Mouse (Mus musculus) C2C12 (cell line): ENCODE results near the gene Fitm1. TPM values are rescaled to one million over a fixed set of nuclear protein-coding genes. Genes with fewer than 3 reads are reported as not detected.

Experiments
- H3K27me3 ChIP-seq: one replicate; pipeline ENCODE4 v1.6.1; 2011; ENCODE audit not compliant: control insufficient read depth, insufficient read depth, insufficient read length
- H3K36me3 ChIP-seq: one replicate; pipeline ENCODE4 v1.6.1; 2011; ENCODE audit not compliant: control insufficient read depth, insufficient read depth
- H3K4me3 ChIP-seq: one replicate; pipeline ENCODE4 v1.5.1; 2011; ENCODE audit warnings: mild to moderate bottlenecking, control low read depth; ENCODE audit not compliant: poor library complexity, insufficient read depth, severe bottlenecking
- H3K79me2 ChIP-seq: one replicate; pipeline ENCODE4 v1.6.1; 2011; ENCODE audit not compliant: control insufficient read depth, insufficient read depth
- H3K79me3 ChIP-seq: one replicate; pipeline ENCODE4 v1.6.1; 2011; ENCODE audit warnings: low read depth, control low read depth
- H3ac ChIP-seq: one replicate; pipeline ENCODE3; 2011; ENCODE audit warnings: low read depth; ENCODE audit not compliant: control insufficient read depth, insufficient read length
- CEBPB ChIP-seq: IDR thresholded peaks from one replicate; pipeline ENCODE4 v1.6.1; 2011; ENCODE audit warnings: low read depth, mild to moderate bottlenecking, control low read depth, moderate library complexity
- CTCF ChIP-seq: IDR thresholded peaks from one replicate; pipeline ENCODE4 v1.5.1; 2011; ENCODE audit not compliant: control insufficient read depth, insufficient read depth, insufficient read length
- FOSL1 ChIP-seq: IDR thresholded peaks from one replicate; pipeline ENCODE4 v1.8.0; 2011; ENCODE audit warnings: mild to moderate bottlenecking, low read length; ENCODE audit not compliant: poor library complexity, insufficient read depth, severe bottlenecking
- MAX ChIP-seq: IDR thresholded peaks from one replicate; pipeline ENCODE4 v1.6.1; 2011; ENCODE audit warnings: mild to moderate bottlenecking, control low read depth
- MYOD1 ChIP-seq: IDR thresholded peaks from one replicate; pipeline ENCODE4 v1.6.1; 2011; ENCODE audit warnings: low read depth; ENCODE audit not compliant: control insufficient read depth, insufficient read length
- MYOG ChIP-seq: IDR thresholded peaks from one replicate; pipeline ENCODE4 v1.6.1; 2011; ENCODE audit not compliant: control insufficient read depth, insufficient read length; ENCODE audit errors: extremely low read depth
- USF1 ChIP-seq: IDR thresholded peaks from one replicate; pipeline ENCODE4 v1.6.1; 2011; ENCODE audit warnings: low read depth, mild to moderate bottlenecking, control low read depth, moderate library complexity
- polyA plus RNA-seq: library from polyadenylated mRNA; unstranded; fragments of >200 nt; fragmentation: generic; extraction: Trizol; gene quantifications from one replicate; pipeline ENCODE4 v1.2.1, GENCODE M21; 2012; ENCODE audit warnings: missing spikeins

The Fitm1 gene
- polyA plus RNA-seq, 1 experiment = 0.40 TPM

DNA sequence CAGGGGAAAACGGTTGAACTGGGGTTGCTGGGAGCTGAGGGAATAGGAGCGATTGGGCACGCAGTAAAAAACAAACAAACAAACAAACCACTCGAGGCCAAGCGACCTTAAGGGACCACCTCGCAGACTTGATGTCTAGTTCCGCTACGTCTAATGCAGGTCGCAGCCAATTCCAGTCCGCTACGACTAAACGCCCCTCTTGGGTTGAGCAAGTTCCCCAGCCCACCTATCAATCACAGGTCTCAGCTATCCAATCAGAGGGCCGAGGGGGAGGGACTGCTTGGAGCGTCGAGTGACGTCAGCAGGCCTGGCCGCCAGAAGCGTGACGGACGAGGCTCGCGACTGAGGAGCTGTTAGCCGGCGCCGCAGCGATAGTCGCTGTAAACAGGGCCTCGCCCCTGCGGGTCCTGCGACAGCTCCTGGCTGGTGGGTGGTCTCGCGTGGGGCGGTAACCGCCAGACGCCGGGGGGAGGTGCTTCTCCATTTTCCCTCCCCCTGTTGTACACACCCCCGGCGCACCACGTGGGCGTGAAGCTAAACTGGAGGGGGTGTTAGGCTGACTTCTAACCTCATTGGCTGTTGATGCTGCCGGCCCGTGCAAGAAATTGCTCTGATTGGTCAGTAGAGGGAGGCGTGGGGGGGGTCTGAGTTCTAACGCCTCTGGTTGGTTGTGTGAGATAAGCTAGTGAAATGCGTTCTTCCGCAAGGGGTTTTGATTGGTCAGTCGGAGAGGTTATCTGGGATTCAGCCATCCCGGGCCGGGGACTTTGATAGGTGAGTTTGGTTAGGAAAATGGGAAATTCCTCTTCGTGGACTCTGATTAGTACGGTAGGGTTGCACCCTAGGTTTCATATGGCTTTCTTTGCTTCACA, 15.0 kb upstream of the Fitm1 start, which contains the start of gene A730061H03Rik:
Gene A730061H03Rik (minus strand): TSS at position 205 of the 872 bp plus-strand sequence.
- no peaks in the 10 kb centered on the region for H3K79me2 ChIP-seq
- H3ac ChIP-seq = peak within 1 kb of the TSS; percentile 84
- no peaks in the 10 kb centered on the region for H3K79me3 ChIP-seq
- H3K36me3 ChIP-seq = peaks cover 2% of the 10 kb centered on the region
- TF ChIP-seq CEBPB = peak; percentile 58
- TF ChIP-seq FOSL1 = no peak
- TF ChIP-seq MYOD1 = no peak
- TF ChIP-seq CTCF = no peak
- no peak for TF ChIP-seq MYOG
- TF ChIP-seq MAX = peak; percentile 92
- peak; percentile 88 for TF ChIP-seq USF1
- H3K4me3 ChIP-seq = peak within 1 kb of the TSS; percentile 55
- H3K27me3 ChIP-seq = no peaks in the 10 kb centered on the region

DNA sequence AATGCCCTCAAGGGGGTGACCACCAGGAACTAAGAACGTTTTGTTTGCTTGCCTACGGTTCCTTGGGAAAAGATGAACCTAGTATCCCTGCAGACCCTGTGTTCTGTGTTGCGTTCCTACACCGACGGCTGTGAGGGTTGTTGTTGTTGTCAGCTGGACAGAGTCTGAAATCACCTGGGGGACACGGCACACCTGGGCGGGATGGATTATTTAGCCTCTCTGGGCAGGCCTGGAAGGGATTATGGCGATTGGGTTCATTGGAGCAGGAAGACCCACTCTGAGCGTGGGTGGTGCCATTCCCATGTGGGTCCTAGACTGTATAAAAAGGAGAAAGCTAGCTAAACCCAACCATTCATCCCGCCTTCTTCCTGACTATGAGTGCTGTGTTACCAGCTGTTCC, 13.6 kb upstream of the Fitm1 start:
- H3K4me3 ChIP-seq = no peak overlapping the region
- no peak for TF ChIP-seq MYOG
- TF ChIP-seq CEBPB = no peak
- no peak for TF ChIP-seq MAX
- TF ChIP-seq MYOD1 = no peak
- no peak for TF ChIP-seq CTCF
- TF ChIP-seq FOSL1 = no peak
- no peak for TF ChIP-seq USF1
- H3ac ChIP-seq = no peak overlapping the region
- H3K79me3 ChIP-seq = no peaks in the 10 kb centered on the region
- H3K36me3 ChIP-seq = peaks cover 9% of the 10 kb centered on the region
- no peaks in the 10 kb centered on the region for H3K79me2 ChIP-seq
- H3K27me3 ChIP-seq = no peaks in the 10 kb centered on the region

DNA sequence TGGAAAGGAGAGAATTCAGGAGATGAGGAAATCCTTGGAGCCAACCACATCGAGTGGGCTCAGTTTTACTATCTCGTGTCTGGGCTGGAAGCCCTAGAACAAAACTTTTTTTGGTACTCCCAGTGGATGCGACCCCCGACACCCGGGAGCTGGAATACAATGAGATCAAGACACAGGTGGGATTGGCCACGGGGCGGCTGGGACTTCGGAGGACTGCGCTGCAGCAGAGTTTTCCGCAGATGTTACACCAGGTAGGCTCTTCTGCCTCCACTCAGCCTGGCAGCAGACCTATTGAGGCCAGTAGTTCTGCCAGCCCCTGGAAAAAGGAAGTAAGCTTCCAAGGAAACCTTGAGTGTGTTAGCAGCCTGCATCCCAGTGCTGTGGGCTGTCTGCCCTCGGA, 12.2 kb upstream of the Fitm1 start:
- Histone ChIP-seq H3K36me3 (peaks cover 14% of the 10 kb centered on the region), H3ac (no peak overlapping the region), H3K27me3 (no peaks in the 10 kb centered on the region)

DNA sequence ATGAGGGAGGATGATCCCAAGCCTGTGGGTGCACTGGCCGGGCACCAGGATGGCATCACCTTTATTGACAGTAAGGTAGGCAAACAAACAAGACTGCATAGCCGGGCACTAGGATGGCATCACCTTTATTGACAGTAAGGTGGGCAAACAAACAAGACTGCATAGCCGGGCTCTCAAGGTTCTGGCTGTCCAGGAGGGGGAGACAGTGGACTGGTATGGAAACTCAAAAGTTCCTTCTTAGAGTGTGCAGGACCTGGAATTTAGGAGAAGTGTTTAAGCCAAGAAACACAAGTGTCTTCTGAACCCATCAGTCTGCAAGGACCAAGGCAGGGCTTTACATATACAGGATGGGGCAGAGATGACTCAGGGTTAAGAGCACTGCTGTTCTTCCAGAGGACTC, 9.7 kb upstream of the Fitm1 start:
- no peaks in the 10 kb centered on the region for H3K79me2 ChIP-seq
- no peaks in the 10 kb centered on the region for H3K27me3 ChIP-seq
- H3K79me3 ChIP-seq = no peaks in the 10 kb centered on the region
- peaks cover 14% of the 10 kb centered on the region for H3K36me3 ChIP-seq
- TF ChIP-seq MAX (no peak), MYOG (no peak), MYOD1 (no peak), CTCF (no peak), FOSL1 (no peak), USF1 (no peak), CEBPB (no peak)
- no peak overlapping the region for H3ac ChIP-seq
- H3K4me3 ChIP-seq = no peak overlapping the region

More for the DNA sequence above, 12.2 kb upstream of the Fitm1 start:
- Histone ChIP-seq H3K79me3 (no peaks in the 10 kb centered on the region), H3K79me2 (no peaks in the 10 kb centered on the region), H3K4me3 (no peak overlapping the region)
- no peak for TF ChIP-seq CEBPB
- TF ChIP-seq CTCF = no peak
- TF ChIP-seq MYOG = no peak
- TF ChIP-seq MAX = no peak
- TF ChIP-seq MYOD1 = no peak

DNA sequence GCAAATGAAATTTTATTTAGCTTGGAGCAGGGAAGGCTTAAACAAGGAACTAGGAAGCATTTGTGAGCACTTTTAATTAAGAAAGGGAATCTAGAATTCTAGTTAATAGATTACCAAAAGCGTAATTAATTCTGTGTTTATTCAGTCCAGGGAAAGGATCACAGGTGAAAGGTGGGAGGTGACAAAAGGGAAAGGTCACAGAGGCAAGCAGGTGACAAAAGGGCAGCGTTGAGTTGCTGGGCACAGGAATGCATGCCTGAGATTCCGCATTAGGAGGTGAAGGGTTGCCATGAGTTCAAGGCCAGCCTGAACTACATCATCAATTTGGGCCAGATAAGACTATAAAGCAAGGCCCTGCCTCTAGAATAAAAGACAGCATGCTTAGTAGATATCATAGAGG, 7.9 kb upstream of the Fitm1 start:
- H3K79me2 ChIP-seq = no peaks in the 10 kb centered on the region
- H3K27me3 ChIP-seq = no peaks in the 10 kb centered on the region
- peaks cover 14% of the 10 kb centered on the region for H3K36me3 ChIP-seq
- H3K4me3 ChIP-seq = no peak overlapping the region
- H3K79me3 ChIP-seq = no peaks in the 10 kb centered on the region
- no peak overlapping the region for H3ac ChIP-seq
- no peak for TF ChIP-seq CTCF
- no peak for TF ChIP-seq FOSL1
- TF ChIP-seq USF1 = no peak
- no peak for TF ChIP-seq MYOG
- no peak for TF ChIP-seq CEBPB
- TF ChIP-seq MYOD1 = no peak
- no peak for TF ChIP-seq MAX
